Mouse (Mus musculus): ENCODE measurements around the gene Tiprl.

GRCm38 (mm10) chr1:165169462-165169861 lies 67.3 kb downstream of the Tiprl start:
- TF ChIP-seq CTCF (IDR thresholded peaks at IDR 0.05; ENCODE audit: insufficient read depth, low read length): no peak
- TF ChIP-seq POLR2A (IDR thresholded peaks at IDR 0.05; ENCODE audit: borderline replicate concordance, extremely low read depth, low read depth, low read length): no peak

All from lung, adult 2 months (tissue).